Mouse (Mus musculus) forebrain, embryonic 15.5 days (tissue): ENCODE measurements at regions not wholly inside any gene's neighbourhood (a gene's known extent, or its start where the extent isn't known, plus 50 kb on each side); places are given as distances from the start of the nearest gene placed in this dataset.

Experiments used
- ATAC-seq: fragments of 200-750 bp; cut with Nextera tagmentation; replicated peaks from 2 replicates; pipeline ENCODE4 v1.8.0; 2017; ENCODE audit warnings: mild to moderate bottlenecking, moderate TSS enrichment, moderate library complexity
- H3K27ac ChIP-seq: fragments of 300-500 bp; sonication (generic); replicated peaks from 2 replicates; pipeline ENCODE4 v1.5.1; 2015; ENCODE audit warnings: mild to moderate bottlenecking, inconsistent platforms
- H3K27me3 ChIP-seq: fragments of 300-500 bp; sonication (generic); 2 replicates; pipeline ENCODE4 v1.6.1; 2015; ENCODE audit warnings: inconsistent platforms
- H3K36me3 ChIP-seq: fragments of 300-500 bp; sonication (generic); 2 replicates; pipeline ENCODE4 v1.6.1; 2015; ENCODE audit warnings: mild to moderate bottlenecking, inconsistent platforms
- H3K4me1 ChIP-seq: fragments of 300-500 bp; sonication (generic); 2 replicates; pipeline ENCODE4 v1.6.1; 2015; ENCODE audit warnings: inconsistent platforms
- H3K4me2 ChIP-seq: fragments of 300-500 bp; sonication (generic); replicated peaks from 2 replicates; pipeline ENCODE4 v1.6.1; 2015; ENCODE audit warnings: mild to moderate bottlenecking, inconsistent platforms
- H3K4me3 ChIP-seq: fragments of 300-500 bp; sonication (generic); 2 replicates; pipeline ENCODE4 v1.5.1; 2015; ENCODE audit warnings: mild to moderate bottlenecking, inconsistent platforms
- H3K9ac ChIP-seq: fragments of 300-500 bp; sonication (generic); replicated peaks from 2 replicates; pipeline ENCODE4 v1.6.1; 2015; ENCODE audit warnings: mild to moderate bottlenecking, inconsistent platforms
- H3K9me3 ChIP-seq: fragments of 300-500 bp; sonication (generic); 2 replicates; pipeline ENCODE4 v1.6.1; 2016; ENCODE audit warnings: inconsistent platforms
- WGBS: fragments of 180-500 bp; shearing (Covaris S2); methylation state at CpG from one replicate; pipeline ENCODE4 v1.1.7; 2015; ENCODE audit warnings: mixed read lengths; 5-methylcytosine and 5-hydroxymethylcytosine counted together

DNA sequence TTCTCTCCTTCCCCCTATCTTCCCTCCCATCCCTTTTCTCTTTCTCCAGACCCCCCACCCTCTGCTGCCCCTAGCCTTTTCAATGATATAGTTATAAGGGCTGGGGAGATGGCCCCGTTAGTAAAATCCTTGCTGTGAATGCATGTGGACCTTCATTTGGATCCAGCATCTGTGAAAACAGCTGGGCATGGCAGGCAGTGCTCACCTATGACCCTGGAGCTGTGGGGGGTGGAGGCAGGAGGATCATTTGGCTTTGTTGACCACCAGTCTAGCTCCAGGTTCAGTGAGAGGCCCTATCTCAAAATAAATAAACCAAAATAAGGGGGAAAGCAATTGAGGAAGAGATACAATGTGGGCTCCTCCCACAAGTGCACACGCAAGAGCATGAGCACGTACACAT is 105.3 kb upstream of the S1pr3 start:
- Histone ChIP-seq H3K4me3 (no peak overlapping the region), H3K9me3 (no peaks in the 10 kb centered on the region), H3K36me3 (no peaks in the 10 kb centered on the region), H3K9ac (no peak overlapping the region), H3K27me3 (no peaks in the 10 kb centered on the region), H3K4me2 (no peak overlapping the region), H3K27ac (no peak overlapping the region), H3K4me1 (peaks cover 4% of the 10 kb centered on the region; the same call in 1 of the 2 replicates)
- WGBS = 62% methylated on average over 3 of the region's 3 CpGs
- no peak for ATAC-seq

DNA sequence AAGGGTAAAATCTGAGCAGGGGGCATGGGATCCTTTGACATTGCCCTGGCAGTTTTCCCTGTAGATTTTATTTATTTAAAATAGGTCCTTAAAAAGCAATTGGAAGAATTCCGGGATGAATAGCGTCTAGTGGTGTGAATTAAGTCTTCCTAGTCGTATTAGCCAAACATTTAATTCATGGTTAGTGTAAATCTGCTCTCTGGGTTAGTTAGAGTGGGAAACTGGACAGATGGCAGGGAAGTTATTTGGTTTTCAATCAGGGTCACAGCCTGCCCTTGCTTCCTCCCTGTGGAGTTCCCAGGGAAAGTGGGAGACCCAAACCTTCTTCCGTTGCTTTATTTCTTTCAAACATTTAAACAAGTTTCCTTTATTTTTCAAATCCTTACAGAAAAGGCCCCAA is 103.8 kb upstream of the S1pr3 start:
- H3K36me3 ChIP-seq = no peaks in the 10 kb centered on the region
- H3K4me1 ChIP-seq = peaks cover 4% of the 10 kb centered on the region; the same call in 1 of the 2 replicates
- H3K9me3 ChIP-seq = no peaks in the 10 kb centered on the region
- H3K27ac ChIP-seq = no peak overlapping the region
- H3K27me3 ChIP-seq = no peaks in the 10 kb centered on the region
- no peak overlapping the region for H3K9ac ChIP-seq
- WGBS = 37% methylated on average over 4 of the region's 4 CpGs
- H3K4me3 ChIP-seq = no peak overlapping the region
- no peak for ATAC-seq
- no peak overlapping the region for H3K4me2 ChIP-seq

- H3K4me3 ChIP-seq = no peak overlapping the region
- H3K27ac ChIP-seq = no peak overlapping the region
- peaks cover 14% of the 10 kb centered on the region for H3K4me1 ChIP-seq
- no peaks in the 10 kb centered on the region for H3K36me3 ChIP-seq
- no peak for ATAC-seq
- H3K9ac ChIP-seq = no peak overlapping the region
- no peak overlapping the region for H3K4me2 ChIP-seq
- H3K27me3 ChIP-seq = no peaks in the 10 kb centered on the region
- H3K9me3 ChIP-seq = no peaks in the 10 kb centered on the region
These were observed 99.0 kb upstream of the S1pr3 start for GRCm38 (mm10) chr13:51309446-51309845.

DNA sequence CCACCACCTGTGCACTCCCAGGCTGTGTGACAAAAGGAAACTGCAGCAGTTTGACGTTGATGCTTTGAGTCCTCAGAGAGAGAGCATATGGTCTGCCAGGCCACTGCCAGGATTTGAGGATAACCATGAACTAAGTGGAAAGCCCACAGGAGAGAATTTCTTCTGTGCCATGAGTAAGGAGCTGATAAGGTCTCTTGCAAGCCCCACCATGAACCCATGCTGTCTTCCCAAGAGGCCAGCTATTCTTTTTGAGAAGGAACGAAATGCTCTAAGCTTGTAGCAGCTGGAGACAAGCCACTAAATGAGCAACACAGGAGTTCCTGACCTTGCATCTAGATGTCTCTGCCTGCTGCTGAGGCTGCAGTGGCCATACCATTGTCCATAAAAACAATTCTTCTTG is 98.4 kb upstream of the S1pr3 start:
- no peak overlapping the region for H3K4me2 ChIP-seq
- H3K9me3 ChIP-seq = no peaks in the 10 kb centered on the region
- H3K36me3 ChIP-seq = no peaks in the 10 kb centered on the region
- ATAC-seq = no peak
- H3K27me3 ChIP-seq = no peaks in the 10 kb centered on the region
- no peak overlapping the region for H3K4me3 ChIP-seq
- 80% methylated on average over 2 of the region's 2 CpGs for WGBS
- H3K27ac ChIP-seq = no peak overlapping the region
- H3K4me1 ChIP-seq = peaks cover 17% of the 10 kb centered on the region
- no peak overlapping the region for H3K9ac ChIP-seq

- Histone ChIP-seq H3K4me2 (no peak overlapping the region), H3K36me3 (no peaks in the 10 kb centered on the region), H3K4me3 (no peak overlapping the region), H3K27me3 (no peaks in the 10 kb centered on the region), H3K9ac (no peak overlapping the region), H3K4me1 (peaks cover 24% of the 10 kb centered on the region), H3K9me3 (no peaks in the 10 kb centered on the region), H3K27ac (no peak overlapping the region)
- WGBS = 49% methylated on average over 8 of the region's 8 CpGs
- ATAC-seq = no peak
These were observed 96.7 kb upstream of the S1pr3 start for GRCm38 (mm10) chr13:51311679-51312255.

DNA sequence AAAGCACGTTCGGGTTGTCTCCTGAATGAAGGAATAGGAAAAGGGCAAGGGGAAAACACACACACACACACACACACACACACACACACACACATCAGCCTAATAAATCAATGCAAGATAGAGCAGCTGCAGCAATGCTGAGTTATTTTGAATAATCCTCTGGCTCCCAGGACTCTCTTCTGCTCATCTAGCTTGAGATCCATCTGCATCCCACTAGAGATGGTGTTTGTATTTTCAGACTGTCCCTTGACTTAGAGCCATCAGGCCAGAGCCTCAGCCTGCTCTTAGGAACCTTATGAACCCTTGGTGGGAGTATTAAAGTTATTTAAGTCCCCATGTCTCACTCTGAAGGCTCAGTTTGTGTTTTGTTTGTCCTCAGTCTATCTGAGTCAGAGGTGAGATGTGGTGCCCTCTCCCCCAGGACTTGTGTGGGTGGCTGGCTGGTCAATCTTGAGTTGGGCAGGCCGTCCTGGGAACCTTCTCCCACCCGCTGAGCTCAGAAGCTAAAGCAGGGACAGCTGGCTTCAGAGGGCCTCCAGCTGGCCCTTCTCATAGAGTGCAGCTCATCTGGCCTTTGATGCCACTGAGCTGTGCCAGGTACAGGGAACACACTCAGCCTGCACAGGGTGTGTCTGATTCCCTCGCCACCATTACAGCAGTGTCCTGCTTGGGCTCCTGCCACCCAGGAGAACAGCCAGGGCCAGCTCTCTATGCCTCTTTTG is 95.1 kb upstream of the S1pr3 start:
- Histone ChIP-seq H3K4me2 (no peak overlapping the region), H3K4me1 (peaks cover 24% of the 10 kb centered on the region), H3K36me3 (no peaks in the 10 kb centered on the region), H3K27me3 (no peaks in the 10 kb centered on the region), H3K9ac (no peak overlapping the region), H3K9me3 (no peaks in the 10 kb centered on the region), H3K4me3 (no peak overlapping the region), H3K27ac (no peak overlapping the region)
- ATAC-seq = no peak
- WGBS = 48% methylated on average over 5 of the region's 5 CpGs

- Histone ChIP-seq H3K4me2 (no peak overlapping the region), H3K4me3 (no peak overlapping the region), H3K9me3 (no peaks in the 10 kb centered on the region), H3K36me3 (no peaks in the 10 kb centered on the region), H3K27ac (peak overlapping the region; percentile 59), H3K27me3 (no peaks in the 10 kb centered on the region), H3K4me1 (peaks cover 24% of the 10 kb centered on the region), H3K9ac (no peak overlapping the region)
- 5% methylated on average over 5 of the region's 5 CpGs for WGBS
- ATAC-seq = peak; percentile 87
These were observed 93.9 kb upstream of the S1pr3 start for GRCm38 (mm10) chr13:51314541-51314977.

GRCm38 (mm10) chr13:51315008-51315778 is 93.2 kb upstream of the S1pr3 start:
- peaks cover 24% of the 10 kb centered on the region for H3K4me1 ChIP-seq
- no peak overlapping the region for H3K4me2 ChIP-seq
- no peak overlapping the region for H3K4me3 ChIP-seq
- ATAC-seq = 0 out of 2 replicates have a peak, but pooled peaks have one; percentile 9
- no peak overlapping the region for H3K9ac ChIP-seq
- no peaks in the 10 kb centered on the region for H3K9me3 ChIP-seq
- no peaks in the 10 kb centered on the region for H3K27me3 ChIP-seq
- WGBS = 32% methylated on average over 10 of the region's 10 CpGs
- H3K27ac ChIP-seq = peak overlapping the region; percentile 59
- H3K36me3 ChIP-seq = no peaks in the 10 kb centered on the region

GRCm38 (mm10) chr13:51315779-51316041 is 92.7 kb upstream of the S1pr3 start:
- H3K4me3 ChIP-seq = no peak overlapping the region
- 57% methylated on average over 5 of the region's 5 CpGs for WGBS
- no peak overlapping the region for H3K27ac ChIP-seq
- no peak for ATAC-seq
- H3K9ac ChIP-seq = no peak overlapping the region
- H3K4me1 ChIP-seq = peaks cover 24% of the 10 kb centered on the region
- H3K27me3 ChIP-seq = no peaks in the 10 kb centered on the region
- H3K9me3 ChIP-seq = no peaks in the 10 kb centered on the region
- no peaks in the 10 kb centered on the region for H3K36me3 ChIP-seq
- no peak overlapping the region for H3K4me2 ChIP-seq

- Histone ChIP-seq H3K4me1 (peaks cover 1% of the 10 kb centered on the region; the same call in 1 of the 2 replicates), H3K9me3 (no peaks in the 10 kb centered on the region), H3K27me3 (no peaks in the 10 kb centered on the region), H3K27ac (no peak overlapping the region), H3K9ac (no peak overlapping the region), H3K4me2 (no peak overlapping the region), H3K36me3 (no peaks in the 10 kb centered on the region), H3K4me3 (no peak overlapping the region)
- no peak for ATAC-seq
- WGBS = 88% methylated on average over 7 of the region's 7 CpGs
These were observed 85.3 kb upstream of the S1pr3 start for GRCm38 (mm10) chr13:51323058-51323715.

- H3K27me3 ChIP-seq = no peaks in the 10 kb centered on the region
- H3K4me2 ChIP-seq = no peak overlapping the region
- H3K36me3 ChIP-seq = no peaks in the 10 kb centered on the region
- 89% methylated on average over 5 of the region's 5 CpGs for WGBS
- no peak overlapping the region for H3K27ac ChIP-seq
- peaks cover 8% of the 10 kb centered on the region; the same call in 1 of the 2 replicates for H3K4me1 ChIP-seq
- H3K9ac ChIP-seq = no peak overlapping the region
- ATAC-seq = no peak
- no peak overlapping the region for H3K4me3 ChIP-seq
- no peaks in the 10 kb centered on the region for H3K9me3 ChIP-seq
These were observed 83.7 kb upstream of the S1pr3 start for GRCm38 (mm10) chr13:51324714-51325113.

- no peak overlapping the region for H3K4me3 ChIP-seq
- H3K27me3 ChIP-seq = no peaks in the 10 kb centered on the region
- H3K9ac ChIP-seq = no peak overlapping the region
- no peaks in the 10 kb centered on the region for H3K36me3 ChIP-seq
- H3K9me3 ChIP-seq = no peaks in the 10 kb centered on the region
- H3K4me2 ChIP-seq = no peak overlapping the region
- 63% methylated on average over 5 of the region's 5 CpGs for WGBS
- H3K27ac ChIP-seq = no peak overlapping the region
- no peak for ATAC-seq
- H3K4me1 ChIP-seq = peaks cover 8% of the 10 kb centered on the region; the same call in 1 of the 2 replicates
These were observed 83.1 kb upstream of the S1pr3 start for GRCm38 (mm10) chr13:51325298-51325697.
